Mouse (Mus musculus) splenic B cell, adult 2 months (primary cell): ENCODE measurements around the gene Upf1.

ENCODE experiments used
- DNase-seq: peaks from one replicate; pipeline ENCODE4 v3.0.0-alpha.2; 2011; ENCODE audit warnings: low read depth, low spot score
- H3K27me3 ChIP-seq: 2 replicates; pipeline ENCODE4 v1.6.1; 2012; ENCODE audit warnings: mild to moderate bottlenecking, low read length, moderate library complexity, mixed read lengths; ENCODE audit not compliant: control insufficient read depth, poor library complexity, insufficient read depth, severe bottlenecking
- H3K36me3 ChIP-seq: 2 replicates; pipeline ENCODE4 v1.6.1; 2012; ENCODE audit warnings: mild to moderate bottlenecking, low read length, moderate library complexity, mixed read lengths; ENCODE audit not compliant: control insufficient read depth, poor library complexity, insufficient read depth, severe bottlenecking

Gene Upf1

GRCm38 (mm10) chr8:70347443-70347842 is 5.6 kb downstream of the Upf1 start:
- H3K36me3 ChIP-seq = peaks cover 2% of the 10 kb centered on the region; the same call in 1 of the 2 replicates
- H3K27me3 ChIP-seq = no peaks in the 10 kb centered on the region
- DNase-seq = no peak

DNA sequence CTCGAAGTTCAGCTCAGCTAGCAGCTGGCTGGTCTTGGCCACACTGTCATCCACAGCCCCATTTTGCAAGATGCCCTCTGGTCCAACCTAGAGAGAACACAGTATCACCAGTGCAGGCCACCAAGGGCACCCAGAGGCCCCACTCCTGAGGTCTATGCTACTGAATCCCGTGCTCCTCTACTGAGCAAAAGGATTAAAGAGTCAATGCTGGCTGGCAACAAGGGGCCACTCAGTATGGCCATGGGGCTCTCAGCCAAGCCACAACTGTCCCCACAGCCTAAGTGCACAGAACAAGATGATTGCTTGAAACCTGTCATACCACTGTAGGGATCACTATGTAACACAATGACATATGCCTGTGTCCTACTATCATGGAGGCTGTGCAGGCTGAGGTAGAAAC is 8.8 kb downstream of the Upf1 start:
- DNase-seq = no peak
- Histone ChIP-seq H3K27me3 (no peaks in the 10 kb centered on the region), H3K36me3 (peaks cover 6% of the 10 kb centered on the region)

DNA sequence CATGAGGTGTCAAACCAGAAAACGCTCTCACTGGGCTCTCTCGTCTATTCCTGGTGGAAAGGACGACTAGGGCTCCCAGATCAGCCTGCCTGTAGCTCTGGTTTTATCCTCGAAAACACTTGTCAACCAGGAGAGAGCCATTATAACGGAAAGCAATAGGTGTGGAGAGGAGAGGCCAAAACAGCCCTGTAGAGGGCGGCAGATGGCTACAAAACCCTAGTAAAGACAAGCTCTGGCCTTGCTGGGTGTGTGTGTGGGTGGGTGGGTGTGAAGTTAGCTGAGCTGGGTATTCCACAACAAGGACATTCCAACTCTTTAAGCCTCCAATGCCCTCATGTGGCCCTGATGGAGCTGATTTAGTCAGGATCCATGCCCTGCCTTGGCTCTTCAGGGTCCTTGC is 9.4 kb downstream of the Upf1 start:
- H3K27me3 ChIP-seq = no peaks in the 10 kb centered on the region
- peaks cover 6% of the 10 kb centered on the region for H3K36me3 ChIP-seq
- DNase-seq = peak; percentile 51

- H3K36me3 ChIP-seq = peaks cover 6% of the 10 kb centered on the region
- no peak for DNase-seq
- H3K27me3 ChIP-seq = no peaks in the 10 kb centered on the region
Measured at GRCm38 (mm10) chr8:70343076-70343475, 10.0 kb downstream of the Upf1 start.

GRCm38 (mm10) chr8:70342007-70342406 is 11.1 kb downstream of the Upf1 start:
- Histone ChIP-seq H3K27me3 (no peaks in the 10 kb centered on the region), H3K36me3 (peaks cover 8% of the 10 kb centered on the region)
- DNase-seq = no peak

GRCm38 (mm10) chr8:70340659-70341058 is 12.4 kb downstream of the Upf1 start:
- no peak for DNase-seq
- H3K36me3 ChIP-seq = peaks cover 12% of the 10 kb centered on the region

GRCm38 (mm10) chr8:70338931-70339330 is 14.1 kb downstream of the Upf1 start:
- no peak for DNase-seq
- Histone ChIP-seq H3K36me3 (peaks cover 16% of the 10 kb centered on the region), H3K27me3 (no peaks in the 10 kb centered on the region)

More at GRCm38 (mm10) chr8:70340659-70341058, 12.4 kb downstream of the Upf1 start:
- no peaks in the 10 kb centered on the region for H3K27me3 ChIP-seq

DNA sequence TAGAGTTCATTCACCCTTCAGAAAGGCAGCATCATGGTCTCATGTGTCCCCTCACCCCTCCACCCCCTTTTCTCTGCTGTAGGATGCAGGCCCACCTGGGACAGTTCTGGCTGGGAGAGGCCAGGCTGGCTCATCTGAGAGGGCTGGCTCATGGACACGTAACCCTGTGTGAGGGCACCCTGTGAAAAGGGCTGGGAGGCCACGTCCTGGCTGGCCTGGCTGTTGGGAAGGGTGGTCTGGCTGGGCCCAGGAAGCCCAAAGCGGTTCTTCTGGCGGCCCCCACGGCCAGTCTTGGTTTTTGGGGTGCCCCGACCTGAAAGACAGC is 20.2 kb downstream of the Upf1 start:
- peaks cover 28% of the 10 kb centered on the region for H3K36me3 ChIP-seq
- H3K27me3 ChIP-seq = no peaks in the 10 kb centered on the region
- DNase-seq = no peak

- H3K27me3 ChIP-seq = no peaks in the 10 kb centered on the region
- DNase-seq = peak; percentile 22
- peaks cover 26% of the 10 kb centered on the region for H3K36me3 ChIP-seq
Measured at GRCm38 (mm10) chr8:70332070-70332877, 20.8 kb downstream of the Upf1 start.

DNA sequence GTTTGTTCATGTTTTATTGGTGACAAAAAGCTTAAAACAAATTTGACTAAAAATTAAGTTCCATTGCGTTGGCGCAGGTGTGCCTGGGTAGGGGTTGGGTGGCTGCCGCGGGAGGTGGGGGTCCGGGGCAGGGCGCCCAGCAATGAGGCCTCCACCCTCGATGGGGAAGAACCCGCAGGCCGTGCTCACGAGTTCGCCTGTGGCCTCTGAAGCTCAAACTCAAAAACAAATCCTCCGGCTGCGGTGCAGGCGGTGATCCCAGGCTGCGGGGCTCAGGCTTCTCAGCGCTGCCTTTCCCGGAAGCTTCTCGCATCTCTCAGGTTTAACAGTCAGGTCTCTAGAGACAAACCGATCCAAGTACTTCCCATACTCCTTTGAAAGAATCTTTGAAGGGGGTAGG is 21.6 kb downstream of the Upf1 start:
- DNase-seq = no peak
- H3K27me3 ChIP-seq = no peaks in the 10 kb centered on the region
- H3K36me3 ChIP-seq = peaks cover 24% of the 10 kb centered on the region

DNA sequence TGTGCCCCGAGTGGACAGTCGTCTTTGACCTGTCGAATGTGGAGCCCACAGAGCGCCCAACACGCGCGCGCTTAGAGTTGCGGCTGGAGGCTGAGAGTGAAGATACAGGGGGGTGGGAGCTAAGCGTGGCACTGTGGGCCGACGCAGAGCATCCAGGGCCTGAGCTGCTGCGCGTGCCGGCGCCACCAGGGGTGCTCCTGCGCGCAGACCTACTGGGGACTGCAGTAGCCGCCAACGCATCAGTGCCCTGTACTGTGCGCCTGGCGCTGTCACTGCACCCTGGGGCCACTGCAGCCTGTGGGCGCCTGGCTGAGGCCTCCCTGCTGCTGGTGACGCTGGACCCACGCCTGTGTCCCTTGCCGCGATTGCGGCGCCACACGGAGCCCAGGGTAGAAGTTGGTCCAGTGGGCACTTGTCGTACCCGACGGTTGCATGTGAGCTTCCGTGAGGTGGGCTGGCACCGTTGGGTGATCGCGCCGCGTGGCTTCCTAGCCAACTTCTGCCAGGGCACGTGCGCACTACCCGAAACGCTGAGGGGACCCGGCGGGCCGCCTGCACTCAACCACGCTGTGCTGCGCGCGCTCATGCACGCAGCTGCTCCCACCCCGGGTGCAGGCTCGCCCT is 22.2 kb downstream of the Upf1 start:
- Histone ChIP-seq H3K36me3 (peaks cover 22% of the 10 kb centered on the region), H3K27me3 (no peaks in the 10 kb centered on the region)
- no peak for DNase-seq

DNA sequence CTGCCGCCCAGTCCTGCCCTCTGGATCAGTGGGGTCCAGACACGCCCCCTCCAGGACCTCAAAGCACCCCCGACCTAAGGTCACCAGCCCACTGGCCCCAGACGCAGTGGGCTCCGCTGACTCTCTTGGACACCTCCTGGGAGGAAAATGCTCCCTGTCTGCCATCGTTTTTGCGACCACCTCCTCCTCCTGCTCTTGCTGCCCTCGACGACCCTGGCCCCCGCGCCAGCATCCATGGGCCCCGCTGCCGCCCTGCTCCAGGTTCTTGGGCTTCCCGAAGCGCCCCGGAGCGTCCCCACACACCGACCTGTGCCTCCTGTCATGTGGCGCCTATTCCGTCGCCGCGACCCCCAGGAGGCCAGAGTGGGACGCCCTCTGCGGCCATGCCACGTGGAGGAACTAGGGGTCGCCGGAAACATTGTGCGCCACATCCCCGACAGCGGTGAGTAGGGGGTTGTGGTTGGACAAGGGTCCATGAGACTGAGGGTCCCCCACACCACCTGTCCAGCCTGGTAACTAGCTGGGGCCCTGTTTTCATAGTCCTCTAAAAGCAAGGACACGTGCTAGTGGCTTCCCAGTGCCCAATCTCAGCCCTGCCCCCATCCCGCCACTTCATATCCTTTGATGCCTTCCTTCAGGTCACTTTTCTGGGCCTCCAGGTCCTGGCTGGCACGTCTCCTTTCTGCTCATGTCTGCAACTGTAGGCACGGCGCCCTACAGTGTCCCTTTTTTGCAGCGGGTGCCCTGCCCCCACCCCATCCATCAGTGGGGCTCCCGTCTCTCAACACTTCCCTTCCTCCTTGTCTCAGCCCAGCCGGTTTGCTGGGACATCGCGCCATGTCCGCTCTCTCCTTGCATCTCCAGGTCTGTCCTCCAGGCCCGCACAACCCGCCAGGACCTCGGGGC is 23.0 kb downstream of the Upf1 start:
- DNase-seq = no peak
- H3K36me3 ChIP-seq = peaks cover 22% of the 10 kb centered on the region
- no peaks in the 10 kb centered on the region for H3K27me3 ChIP-seq

DNA sequence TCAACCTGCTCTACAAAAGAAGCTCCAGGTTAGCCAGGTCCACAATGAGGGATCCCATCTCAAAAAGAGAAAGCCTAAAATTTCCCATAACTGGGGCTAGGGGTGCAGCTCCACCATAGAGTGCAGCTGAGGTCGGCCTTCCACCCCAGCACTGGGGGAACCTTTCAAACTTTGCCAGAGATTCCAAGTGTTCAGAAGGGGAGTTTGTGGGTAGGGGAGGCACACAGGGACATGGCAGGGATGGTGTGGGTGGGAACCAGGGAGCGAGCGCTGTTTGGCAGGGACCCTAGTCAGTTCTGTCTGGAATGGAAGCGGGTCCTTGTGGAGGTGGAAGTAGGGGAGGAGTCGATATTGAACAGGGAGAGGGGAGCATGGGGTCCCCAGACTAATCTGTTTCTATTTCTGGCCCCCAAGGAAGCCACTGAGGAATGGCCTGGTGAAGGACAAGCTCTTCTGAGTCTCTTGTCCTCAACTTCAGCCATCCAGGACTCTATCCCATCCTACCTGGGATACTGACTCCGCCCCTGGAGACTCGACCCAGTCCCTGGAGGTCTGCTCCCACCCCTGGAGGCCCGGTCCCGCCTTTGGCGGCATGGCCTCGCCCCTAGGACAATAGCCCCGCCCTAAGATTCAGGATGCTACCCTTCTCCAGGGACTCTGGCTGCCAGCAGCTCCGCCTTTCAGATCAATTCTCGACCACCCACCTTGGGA is 23.8 kb downstream of the Upf1 start, which contains the start of gene Gdf1:
Gene Gdf1, plus strand, starts transcription at position 694 of the 711 bp plus-strand sequence.
- H3K27me3 ChIP-seq = no peaks in the 10 kb centered on the region
- no peak for DNase-seq
- H3K36me3 ChIP-seq = peaks cover 18% of the 10 kb centered on the region

GRCm38 (mm10) chr8:70327512-70327911 is 25.6 kb downstream of the Upf1 start:
- peaks cover 10% of the 10 kb centered on the region for H3K36me3 ChIP-seq
- no peak for DNase-seq
- H3K27me3 ChIP-seq = no peaks in the 10 kb centered on the region
